Mouse (Mus musculus) thymus, postnatal 0 days (tissue): ENCODE results near the gene Vmn2r-ps130. TPM values are rescaled to one million over a fixed set of nuclear protein-coding genes. Genes with fewer than 3 reads are reported as not detected.
"Not testable (repeated sequence)": the region's sequence is repeated elsewhere in the genome, so short reads cannot be mapped to it uniquely, and the experiment has no call there.

Experiments used
- DNase-seq: peaks from one replicate; pipeline ENCODE4 v3.0.0-alpha.2; 2015; ENCODE audit warnings: low spot score
- polyA plus RNA-seq: library from polyadenylated mRNA; unstranded; fragments of >200 nt; fragmentation: Nextera tagmentation; extraction: Ambion mirVana; gene quantifications from 2 replicates; pipeline ENCODE4 v1.2.1, GENCODE M21; 2015

Vmn2r-ps130 gene
- not detected in 2 replicates for polyA plus RNA-seq

- DNase-seq = not testable (repeated sequence)
Measured at GRCm38 (mm10) chr17:23060866-23061265, at the start of gene Vmn2r-ps130. Gene Vmn2r-ps130, plus strand, starts transcription at chr17:23061166.

Other genes starting within 250 kb of the Vmn2r-ps130 start
- 12.9 and 16.6 TPM in 2 replicates for gene Zfp945, start 194.0 kb upstream of the Vmn2r-ps130 start, polyA plus RNA-seq
- not detected in 2 replicates for gene Vmn2r113, start 118.2 kb upstream of the Vmn2r-ps130 start, polyA plus RNA-seq
- gene Zfp40, start 132.1 kb downstream of the Vmn2r-ps130 start, polyA plus RNA-seq = 8.0 and 8.4 TPM in 2 replicates